25 mouse cellular contexts compared by ENCODE assay signal in genomic region chr2:25620386-25620785, GRCm38 (mm10). TPM values are rescaled to one million over a fixed set of nuclear protein-coding genes. Genes with fewer than 3 reads are reported as not detected.
DNase-seq lines count a peak whose midpoint lies in the region; TF ChIP-seq lines count a peak whose summit lies in the region.
"Had no signal": no experiment of that assay in that cellular context is flagged by ENCODE, and none has a peak within 500 bp of the region (broad histone marks: within the 10 kb centered on the region; RNA-seq: fewer than 3 reads in every experiment).

No protein-coding gene starts in this region.

- peaks cover 18% of the 10 kb centered on the region for H3K4me1 ChIP-seq in testis, adult 2 months (ENCODE audit: control insufficient read depth, insufficient read depth, low read length)

- no peak overlapping the region for H3K27ac ChIP-seq in testis, adult 2 months (ENCODE audit: control insufficient read depth, insufficient read depth, low read depth, low read length)
- H3K27ac ChIP-seq in macrophage: 0 out of 2 replicates have a peak overlapping the region, but pooled peaks have one; percentile 62
- H3K27ac ChIP-seq: neural tube, embryonic 13.5 days had no signal

- no peaks in the 10 kb centered on the region for H3K27me3 ChIP-seq in testis, adult 2 months (ENCODE audit: control insufficient read depth, insufficient read depth, low read length)

- no peak for TF ChIP-seq CTCF in testis, adult 2 months (IDR thresholded peaks at IDR 0.05; ENCODE audit: control insufficient read depth, insufficient read depth, insufficient replicate concordance, low read depth, low read length)

- no peaks in the 10 kb centered on the region for H3K79me2 ChIP-seq in macrophage (ENCODE audit: inconsistent target)

- WGBS in macrophage (ENCODE audit: missing documents): 60% methylated on average over 6 of the region's 6 CpGs

- H3K36me3 ChIP-seq in testis, adult 2 months (ENCODE audit: control insufficient read depth, insufficient read depth, low read length): no peaks in the 10 kb centered on the region
- H3K36me3 ChIP-seq in macrophage (ENCODE audit: inconsistent target): no peaks in the 10 kb centered on the region
- H3K36me3 ChIP-seq: hindbrain, embryonic 15.5 days; lung, embryonic 15.5 days; neural tube, embryonic 13.5 days had no signal

- H3K4me3 ChIP-seq in testis, adult 2 months (ENCODE audit: control insufficient read depth, low read depth, low read length): peak overlapping the region; percentile 87
- H3K4me3 ChIP-seq in macrophage (ENCODE audit: inconsistent target): no peak overlapping the region
- H3K4me3 ChIP-seq: erythroblast, embryonic 14.5 days; heart, adult 2 months had no signal

- TF ChIP-seq POLR2A in testis, adult 2 months (IDR thresholded peaks at IDR 0.05; ENCODE audit: control insufficient read depth, low read depth, low read length): no peak

- DNase-seq in cerebellum, adult 9-11 months: peak; percentile 11
- DNase-seq in cerebellum, adult 18-20 months: no peak
- no peak for DNase-seq in testis, postnatal 10 days (ENCODE audit: low spot score)
- peak; percentile 65 for DNase-seq in T-cell, adult 2 months (ENCODE audit: low spot score)
- no peak for DNase-seq in spleen, postnatal 4 days (ENCODE audit: low spot score in 2 of 2)
- DNase-seq in layer of hippocampus, postnatal 36 days: no peak
- DNase-seq: adrenal gland, postnatal 25 days; B cell, adult 2 months; gastrocnemius, adult 2 months; heart, adult 2 months; kidney, adult 18-20 months; right cerebral cortex, postnatal 4 days had no signal

RNA-seq across cellular contexts. Expression of gene Tmem141, which starts 1.4 kb away (rescaled TPM):
- 24.0 and 26.8 TPM in 2 replicates for polyA plus RNA-seq in testis, adult 2 months (2012; rRNA removed)
- total RNA-seq in macrophage (2018; cell fraction: chromatin; rRNA removed): 10 to 100 TPM in 2 of 26 experiments, 1 to 10 TPM in 19, not detected in 5; 1.7 to 10.9 (median 4.6) TPM
- total RNA-seq in macrophage (2018; cell fraction: cytosol; rRNA removed): 10 to 100 TPM; 10.7 to 26.1 (median 14.7) TPM
- 10 to 100 TPM in 7 of 26 experiments, 1 to 10 TPM in 19; 1.8 to 24.6 (median 5.9) TPM for total RNA-seq in macrophage (2018; cell fraction: nucleus; rRNA removed)
- polyA plus RNA-seq in macrophage (2018): 22.2 to 28.7 TPM (median 23.3 TPM) in 3 replicates
- total RNA-seq in layer of hippocampus, postnatal 36 days (2021): 10 to 100 TPM; 13.1 to 16.6 TPM

RNA-seq across cellular contexts. Expression of gene Ccdc183, which starts 2.9 kb away (rescaled TPM):
- 101 and 107 TPM in 2 replicates for polyA plus RNA-seq in testis, adult 2 months (2012; rRNA removed)
- total RNA-seq in macrophage (2018; cell fraction: chromatin; rRNA removed): under 1 TPM in 1 of 26 experiments, not detected in 25; 0.29 TPM
- total RNA-seq in macrophage (2018; cell fraction: cytosol; rRNA removed): not detected
- not detected for total RNA-seq in macrophage (2018; cell fraction: nucleus; rRNA removed)
- not detected in 3 replicates for polyA plus RNA-seq in macrophage (2018)
- total RNA-seq in layer of hippocampus, postnatal 36 days (2021): not detected
- total RNA-seq: adrenal gland, postnatal 25 days; forebrain, postnatal 0 days; gastrocnemius, adult 2 months; heart, adult 2 months; megakaryocyte, adult 5-6 weeks had no signal
- polyA plus RNA-seq: erythroblast, embryonic 14.5 days; heart, adult 2 months; large intestine, adult 2 months had no signal

RNA-seq across cellular contexts. Expression of gene Fcna, which starts 7.4 kb away (rescaled TPM):
- 0.07 and 0.54 TPM in 2 replicates for polyA plus RNA-seq in testis, adult 2 months (2012; rRNA removed)
- 1 to 10 TPM in 9 of 26 experiments, under 1 TPM in 6, not detected in 11; 0.45 to 2.2 (median 1.0) TPM for total RNA-seq in macrophage (2018; cell fraction: chromatin; rRNA removed)
- 10 to 100 TPM in 13 of 26 experiments, 1 to 10 TPM in 13; 5.5 to 17.0 (median 10.9) TPM for total RNA-seq in macrophage (2018; cell fraction: cytosol; rRNA removed)
- total RNA-seq in macrophage (2018; cell fraction: nucleus; rRNA removed): 10 to 100 TPM in 5 of 26 experiments, 1 to 10 TPM in 21; 1.5 to 11.6 (median 7.3) TPM
- 12.7 to 19.5 TPM (median 16.6 TPM) in 3 replicates for polyA plus RNA-seq in macrophage (2018)
- total RNA-seq in layer of hippocampus, postnatal 36 days (2021): under 1 TPM; 0.32 to 0.43 TPM

RNA-seq across cellular contexts. Expression of gene Rabl6, which starts 12.1 kb away (rescaled TPM):
- 40.9 and 46.2 TPM in 2 replicates for polyA plus RNA-seq in testis, adult 2 months (2012; rRNA removed)
- total RNA-seq in macrophage (2018; cell fraction: chromatin; rRNA removed): 100 to 1,000 TPM in 18 of 26 experiments, 10 to 100 TPM in 8; 51.6 to 253 (median 156) TPM
- total RNA-seq in macrophage (2018; cell fraction: cytosol; rRNA removed): 10 to 100 TPM; 28.1 to 54.2 (median 44.7) TPM
- total RNA-seq in macrophage (2018; cell fraction: nucleus; rRNA removed): 100 to 1,000 TPM in 8 of 26 experiments, 10 to 100 TPM in 18; 23.1 to 143 (median 77.8) TPM
- 48.4 to 64.3 TPM (median 52.1 TPM) in 3 replicates for polyA plus RNA-seq in macrophage (2018)
- 100 to 1,000 TPM; 142 to 155 TPM for total RNA-seq in layer of hippocampus, postnatal 36 days (2021)

RNA-seq across cellular contexts. Expression of gene Lcn8, which starts 32.5 kb away (rescaled TPM):
- not detected in 2 replicates for polyA plus RNA-seq in testis, adult 2 months (2012; rRNA removed)
- not detected for total RNA-seq in macrophage (2018; cell fraction: chromatin; rRNA removed)
- total RNA-seq in macrophage (2018; cell fraction: cytosol; rRNA removed): not detected
- not detected for total RNA-seq in macrophage (2018; cell fraction: nucleus; rRNA removed)
- not detected in 3 replicates for polyA plus RNA-seq in macrophage (2018)
- not detected for total RNA-seq in layer of hippocampus, postnatal 36 days (2021)
- total RNA-seq: adrenal gland, postnatal 25 days; forebrain, postnatal 0 days; megakaryocyte, adult 5-6 weeks had no signal
- polyA plus RNA-seq: erythroblast, embryonic 14.5 days; forebrain, postnatal 0 days; heart, postnatal 0 days; hindbrain, embryonic 15.5 days; large intestine, adult 2 months; liver, embryonic 11.5 days; midbrain, embryonic 16.5 days; neural tube, embryonic 13.5 days; stomach, embryonic 14.5 days had no signal

Comparison
In these comparisons a context has a peak if more than half of its experiments do, and no peak if none do; other contexts are left out.
1. DNase-seq: peak in cerebellum, adult 9-11 months (single experiment) and T-cell, adult 2 months (single experiment); none in cerebellum, adult 18-20 months (0 of 2), testis, postnatal 10 days (single experiment), spleen, postnatal 4 days (0 of 2) and layer of hippocampus, postnatal 36 days (0 of 2).
2. RNA of gene Ccdc183, which starts 2.9 kb away (polyA plus RNA-seq): 101 to 107 TPM in testis, adult 2 months; not detected in macrophage; every median in the first group is over 100 times any median in the second.